Mouse (Mus musculus) MEL (cell line): ENCODE measurements around the gene Foxb1. TPM values are rescaled to one million over a fixed set of nuclear protein-coding genes. Genes with fewer than 3 reads are reported as not detected.

Experiments
- DNase-seq: peaks from one replicate; pipeline ENCODE4 v3.0.0; 2011; ENCODE audit warnings: low read depth, low spot score
- H3K27ac ChIP-seq: 2 replicates; pipeline ENCODE4 v1.5.1; 2012; ENCODE audit warnings: low read depth, mild to moderate bottlenecking, control low read depth, low read length, moderate library complexity; ENCODE audit not compliant: control insufficient read depth
- H3K27me3 ChIP-seq, 2 experiments: fragments of 150-350 bp in 1 of 2; sonication (generic) in 1 of 2; 2 replicates each; pipeline ENCODE4 v1.6.1; 2012; ENCODE audit warnings: low read length in 2 of 2, mild to moderate bottlenecking in 2 of 2, improper control_type of control experiment in 1 of 2, moderate library complexity in 1 of 2; ENCODE audit not compliant: insufficient read depth in 2 of 2, control insufficient read depth in 1 of 2
- H3K36me3 ChIP-seq, 2 experiments: 2 replicates each; pipeline ENCODE4 v1.6.1; 2012 to 2014; ENCODE audit warnings: low read length in 2 of 2, improper control_type of control experiment in 1 of 2, inconsistent platforms in 1 of 2, mild to moderate bottlenecking in 1 of 2; ENCODE audit not compliant: insufficient read depth in 2 of 2, control insufficient read depth in 1 of 2
- H3K4me1 ChIP-seq, 2 experiments: fragments of 150-350 bp in 1 of 2; sonication (generic) in 1 of 2; 2 replicates each; pipeline ENCODE4 v1.6.1; 2012; ENCODE audit warnings: low read length in 2 of 2, improper control_type of control experiment in 1 of 2, mild to moderate bottlenecking in 1 of 2; ENCODE audit not compliant: insufficient read depth in 2 of 2, control insufficient read depth in 1 of 2
- H3K4me3 ChIP-seq, 2 experiments: fragments of 150-350 bp in 1 of 2; sonication (generic) in 1 of 2; 2 replicates each; pipeline ENCODE4 v1.5.1; 2012; ENCODE audit warnings: low read depth in 2 of 2, low read length in 2 of 2, mild to moderate bottlenecking in 2 of 2, moderate library complexity in 2 of 2, control low read depth in 1 of 2, improper control_type of control experiment in 1 of 2; ENCODE audit not compliant: control insufficient read depth in 1 of 2, insufficient read depth in 1 of 2
- H3K79me2 ChIP-seq: 2 replicates; pipeline ENCODE4 v1.6.1; 2012; ENCODE audit warnings: mild to moderate bottlenecking, low read length, moderate library complexity; ENCODE audit not compliant: control insufficient read depth, poor library complexity, insufficient read depth
- H3K9ac ChIP-seq: 2 replicates; pipeline ENCODE4 v1.6.1; 2012; ENCODE audit warnings: low read depth, mild to moderate bottlenecking, control low read depth, low read length, moderate library complexity; ENCODE audit not compliant: control insufficient read depth, poor library complexity, severe bottlenecking
- H3K9me3 ChIP-seq: fragments of 150-350 bp; sonication (generic); replicated peaks from 2 replicates; pipeline ENCODE4 v1.6.1; 2012; ENCODE audit warnings: mild to moderate bottlenecking, low read length, improper control_type of control experiment, moderate library complexity; ENCODE audit not compliant: insufficient read depth
- CHD1 ChIP-seq: IDR thresholded peaks from 2 replicates; pipeline ENCODE4 v1.6.1; 2012; ENCODE audit warnings: low read depth, mild to moderate bottlenecking, inconsistent platforms, low read length, improper control_type of control experiment
- CHD2 ChIP-seq: IDR thresholded peaks from 2 replicates; pipeline ENCODE4 v1.6.1; 2011; ENCODE audit warnings: low read length, improper control_type of control experiment
- E2F4 ChIP-seq: IDR thresholded peaks from 2 replicates; pipeline ENCODE4 v1.6.1; 2011; ENCODE audit warnings: low read depth, low read length, improper control_type of control experiment, borderline replicate concordance
- ELF1 ChIP-seq: IDR thresholded peaks from 2 replicates; pipeline ENCODE4 v1.6.1; 2014; ENCODE audit warnings: low read depth, mild to moderate bottlenecking, inconsistent platforms, low read length, improper control_type of control experiment, moderate library complexity
- EP300 ChIP-seq, 2 experiments: IDR thresholded peaks; 2 replicates each; pipeline ENCODE4 v1.6.1; 2011; ENCODE audit warnings: improper control_type of control experiment in 2 of 2, low read length in 2 of 2, low read depth in 1 of 2, mild to moderate bottlenecking in 1 of 2
- ETS1 ChIP-seq: IDR thresholded peaks from 2 replicates; pipeline ENCODE4 v1.6.1; 2012; ENCODE audit warnings: low read depth, mild to moderate bottlenecking, inconsistent platforms, low read length, improper control_type of control experiment, moderate library complexity
- GABPA ChIP-seq: IDR thresholded peaks from 2 replicates; pipeline ENCODE4 v1.6.1; 2012; ENCODE audit warnings: low read depth, mild to moderate bottlenecking, inconsistent platforms, low read length, improper control_type of control experiment, moderate library complexity
- GATA1 ChIP-seq: IDR thresholded peaks from 2 replicates; pipeline ENCODE4 v1.6.1; 2011; ENCODE audit warnings: low read depth, low read length, improper control_type of control experiment
- JUND ChIP-seq: IDR thresholded peaks from 2 replicates; pipeline ENCODE4 v1.6.1; 2011; ENCODE audit warnings: low read depth, mild to moderate bottlenecking, improper control_type of control experiment, low read length
- MAFK ChIP-seq: IDR thresholded peaks from 2 replicates; pipeline ENCODE4 v1.6.1; 2011; ENCODE audit warnings: low read depth, mild to moderate bottlenecking, low read length, improper control_type of control experiment, borderline replicate concordance
- MAX ChIP-seq: IDR thresholded peaks from 2 replicates; pipeline ENCODE4 v1.6.1; 2011; ENCODE audit warnings: low read length, improper control_type of control experiment
- MAZ ChIP-seq: IDR thresholded peaks from 2 replicates; pipeline ENCODE4 v1.6.1; 2012; ENCODE audit warnings: low read depth, mild to moderate bottlenecking, inconsistent platforms, low read length, improper control_type of control experiment
- MEF2A ChIP-seq: IDR thresholded peaks from 2 replicates; pipeline ENCODE4 v1.6.1; 2014; ENCODE audit warnings: low read depth, mild to moderate bottlenecking, inconsistent platforms, low read length, improper control_type of control experiment; ENCODE audit not compliant: poor library complexity, insufficient replicate concordance, severe bottlenecking; ENCODE audit errors: extremely low read depth
- MYB ChIP-seq: IDR thresholded peaks from 2 replicates; pipeline ENCODE4 v1.6.1; 2011; ENCODE audit warnings: mild to moderate bottlenecking, low read depth, low read length, improper control_type of control experiment
- NELFE ChIP-seq: IDR thresholded peaks from 2 replicates; pipeline ENCODE4 v1.6.1; 2011; ENCODE audit warnings: low read depth, low read length, improper control_type of control experiment
- NRF1 ChIP-seq: IDR thresholded peaks from 2 replicates; pipeline ENCODE4 v1.6.1; 2014; ENCODE audit warnings: low read depth, mild to moderate bottlenecking, inconsistent platforms, low read length, improper control_type of control experiment, moderate library complexity; ENCODE audit not compliant: poor library complexity, insufficient read depth, severe bottlenecking
- POLR2A ChIP-seq, 2 experiments: IDR thresholded peaks; 2 replicates each; pipeline ENCODE4 v1.6.1; 2011 to 2012; ENCODE audit warnings: low read length in 2 of 2, mild to moderate bottlenecking in 2 of 2, control low read depth in 1 of 2, improper control_type of control experiment in 1 of 2, low read depth in 1 of 2, moderate library complexity in 1 of 2; ENCODE audit not compliant: control insufficient read depth in 1 of 2, insufficient read depth in 1 of 2, poor library complexity in 1 of 2
- POLR2AphosphoS5 ChIP-seq: IDR thresholded peaks from 2 replicates; pipeline ENCODE4 v1.6.1; 2012; ENCODE audit warnings: low read depth, borderline replicate concordance, mild to moderate bottlenecking, inconsistent platforms, low read length, moderate library complexity, mixed read lengths
- SIN3A ChIP-seq: IDR thresholded peaks from 2 replicates; pipeline ENCODE4 v1.6.1; 2012; ENCODE audit warnings: low read length, improper control_type of control experiment, inconsistent platforms
- SMC3 ChIP-seq: IDR thresholded peaks from 2 replicates; pipeline ENCODE4 v1.6.1; 2011; ENCODE audit warnings: low read depth, low read length, improper control_type of control experiment
- TAL1 ChIP-seq: IDR thresholded peaks from 2 replicates; pipeline ENCODE4 v1.6.1; 2012; ENCODE audit warnings: mild to moderate bottlenecking, inconsistent platforms, low read length, moderate library complexity, mixed read lengths
- UBTF ChIP-seq: IDR thresholded peaks from 2 replicates; pipeline ENCODE4 v1.6.1; 2012; ENCODE audit warnings: low read depth, mild to moderate bottlenecking, inconsistent platforms, low read length, improper control_type of control experiment, moderate library complexity, borderline replicate concordance; ENCODE audit not compliant: insufficient read depth
- USF1 ChIP-seq: IDR thresholded peaks from 2 replicates; pipeline ENCODE4 v1.6.1; 2014; ENCODE audit warnings: low read depth, mild to moderate bottlenecking, inconsistent platforms, low read length, improper control_type of control experiment, moderate library complexity
- USF2 ChIP-seq, 2 experiments: IDR thresholded peaks; 2 replicates each; pipeline ENCODE4 v1.6.1; 2011 to 2012; ENCODE audit warnings: improper control_type of control experiment in 2 of 2, low read length in 2 of 2, borderline replicate concordance in 1 of 2, inconsistent platforms in 1 of 2, low read depth in 1 of 2, mild to moderate bottlenecking in 1 of 2; ENCODE audit not compliant: insufficient read depth in 1 of 2
- ZMIZ1 ChIP-seq: IDR thresholded peaks from 2 replicates; pipeline ENCODE4 v1.6.1; 2012; ENCODE audit warnings: low read depth, mild to moderate bottlenecking, inconsistent platforms, low read length, improper control_type of control experiment, moderate library complexity
- polyA plus RNA-seq, 2 experiments: library from polyadenylated mRNA; stranded (reverse) in 1 of 2; unstranded in 1 of 2; fragments of >175 nt in 1 of 2; fragments of >200 nt in 1 of 2; gene quantifications; 2 replicates each; pipeline versions ENCODE4 v1.2.1 to v1.2.4; 2012; ENCODE audit warnings: low replicate concordance in 2 of 2, low read depth in 1 of 2; ENCODE audit not compliant: insufficient read length in 2 of 2, insufficient read depth in 1 of 2, missing spikeins in 1 of 2
- total RNA-seq: library from RNA; depleted of rRNA; stranded (reverse); fragments of 300-350 nt; gene quantifications from 2 replicates; pipeline ENCODE4 v1.2.3, GENCODE M21; 2012

Gene Foxb1
- total and polyA plus RNA-seq, 3 experiments, result not detected

- Histone ChIP-seq H3K27me3 (no peaks in the 10 kb centered on the region), H3K79me2 (no peaks in the 10 kb centered on the region), H3K9ac (no peak overlapping the region), H3K27ac (no peak overlapping the region), H3K9me3 (no peaks in the 10 kb centered on the region), H3K4me3 (no peak overlapping the region), H3K4me1 (no peaks in the 10 kb centered on the region)
- DNase-seq, result no peak
- TF ChIP-seq MEF2A (no peak), NELFE (no peak), GATA1 (no peak), SMC3 (no peak), POLR2AphosphoS5 (no peak), POLR2A (IDR thresholded peaks at IDR 0.05; ENCODE audit: control insufficient read depth in 1 of 2, insufficient read depth in 1 of 2, low read depth in 1 of 2, low read length in 2 of 2, poor library complexity in 1 of 2) (no peak), USF1 (no peak), NRF1 (no peak), ZMIZ1 (no peak), EP300 (IDR thresholded peaks at IDR 0.05; ENCODE audit: low read depth in 1 of 2, low read length in 2 of 2) (no peak), JUND (no peak), MAX (no peak), ETS1 (no peak)
- TF ChIP-seq, all 39 proteins: peak for 0
- no peaks in the 10 kb centered on the region for H3K36me3 ChIP-seq
These were observed 4.7 kb downstream of the Foxb1 start for GRCm38 (mm10) chr9:69756041-69756440.

GRCm38 (mm10) chr9:69755157-69755556 is 5.6 kb downstream of the Foxb1 start:
- no peak overlapping the region for H3K9ac ChIP-seq
- no peaks in the 10 kb centered on the region for H3K27me3 ChIP-seq
- H3K9me3 ChIP-seq, result no peaks in the 10 kb centered on the region
- H3K4me1 ChIP-seq, result no peaks in the 10 kb centered on the region
- TF ChIP-seq MAZ, result no peak
- no peak for TF ChIP-seq SMC3
- TF ChIP-seq E2F4, result no peak
- TF ChIP-seq GABPA, result no peak
- TF ChIP-seq SIN3A, result no peak
- TF ChIP-seq USF2 (IDR thresholded peaks at IDR 0.05; ENCODE audit: borderline replicate concordance in 1 of 2, insufficient read depth in 1 of 2, low read depth in 1 of 2, low read length in 2 of 2), result no peak
- TF ChIP-seq CHD2, result no peak
- TF ChIP-seq USF1, result no peak
- TF ChIP-seq UBTF, result no peak
- TF ChIP-seq MAFK, result no peak
- TF ChIP-seq MEF2A, result no peak
- no peak for TF ChIP-seq MYB
- no peak for TF ChIP-seq ETS1
- no peak for TF ChIP-seq GATA1
- TF ChIP-seq NELFE, result no peak
- TF ChIP-seq CHD1, result no peak
- no peak for TF ChIP-seq JUND
- TF ChIP-seq POLR2A (IDR thresholded peaks at IDR 0.05; ENCODE audit: control insufficient read depth in 1 of 2, insufficient read depth in 1 of 2, low read depth in 1 of 2, low read length in 2 of 2, poor library complexity in 1 of 2), result no peak
- no peak for TF ChIP-seq ELF1
- TF ChIP-seq TAL1, result no peak
- no peaks in the 10 kb centered on the region for H3K36me3 ChIP-seq
- no peak overlapping the region for H3K4me3 ChIP-seq
- H3K27ac ChIP-seq, result no peak overlapping the region
- DNase-seq, result no peak
- H3K79me2 ChIP-seq, result no peaks in the 10 kb centered on the region
